In genomic region chr7:16618661-16619211, GRCm38 (mm10) we compare ENCODE assay signal across 8 mouse cellular contexts. TPM values are rescaled to one million over a fixed set of nuclear protein-coding genes. Genes with fewer than 3 reads are reported as not detected.
DNase-seq lines count a peak whose midpoint lies in the region; ATAC-seq and TF ChIP-seq lines count a peak whose summit lies in the region.

No protein-coding gene starts in this region.

- H3K27me3 ChIP-seq in E14TG2a.4 (ENCODE audit: insufficient read depth, low read length), result peaks cover 9% of the 10 kb centered on the region
- H3K27me3 ChIP-seq in forebrain, embryonic 11.5 days (ENCODE audit: control insufficient read depth, insufficient read depth, low read length), result peaks cover 4% of the 10 kb centered on the region; the same call in 1 of the 2 replicates

- peak overlapping the region; percentile 37 for H3K9ac ChIP-seq in forebrain, embryonic 11.5 days (ENCODE audit: low read length)

- intact Hi-C loops in heart, postnatal 10 days (cut with DNase I), result loop anchor here (1.0 to 5.0 kb wide), 4 partner anchors 128 to 241 kb away; no protein-coding TSS in a partner anchor

- peak overlapping the region; percentile 68 for H3K4me3 ChIP-seq in E14TG2a.4 (replicated peaks; ENCODE audit: low read length)
- no peak overlapping the region for H3K4me3 ChIP-seq in bone marrow, adult 2 months (replicated peaks; ENCODE audit: control insufficient read depth, low read depth, low read length)
- H3K4me3 ChIP-seq in forebrain, embryonic 11.5 days (ENCODE audit: low read depth, low read length), result peak overlapping the region; percentile 14; the same call in 1 of the 2 replicates

- 0 out of 2 replicates have a peak, but pooled peaks cover 4% of the 10 kb centered on the region for H3K9me3 ChIP-seq in E14TG2a.4 (ENCODE audit: low read length)
- no peaks in the 10 kb centered on the region for H3K9me3 ChIP-seq in forebrain, embryonic 11.5 days (ENCODE audit: control insufficient read depth, low read length)

- 1% methylated on average over 30 of the region's 30 CpGs for WGBS in bone marrow, adult 2 months
- 2% methylated on average over 30 of the region's 30 CpGs for WGBS in forebrain, embryonic 11.5 days

- H3K4me2 ChIP-seq in forebrain, embryonic 11.5 days (ENCODE audit: low read depth, low read length, severe bottlenecking), result peak overlapping the region; percentile 39

- no peak overlapping the region for H3K27ac ChIP-seq in bone marrow, adult 2 months (ENCODE audit: control insufficient read depth, insufficient read depth, low read depth, low read length, poor library complexity)
- no peak overlapping the region for H3K27ac ChIP-seq in forebrain, embryonic 11.5 days (ENCODE audit: low read depth, low read length)

- no peak for TF ChIP-seq POLR2A in bone marrow, adult 2 months (IDR thresholded peaks at IDR 0.05; ENCODE audit: borderline replicate concordance, control insufficient read depth, low read depth, low read length)

- peak; percentile 72 for DNase-seq in forebrain, embryonic 11.5 days (ENCODE audit: low spot score)
- peak; percentile 86 to 88 for DNase-seq in heart, postnatal 10 days
- peak; percentile 86 to 92 for DNase-seq in kidney, postnatal 4 days
- peak; percentile 87 for DNase-seq in lung, postnatal 14 days
- DNase-seq in right cerebral cortex, postnatal 10 days (ENCODE audit: low spot score in 2 of 2), result peak; percentile 72 to 78
- DNase-seq in urinary bladder, postnatal 25 days (ENCODE audit: low spot score), result peak; percentile 59

- no peaks in the 10 kb centered on the region for H3K36me3 ChIP-seq in E14TG2a.4 (ENCODE audit: insufficient read depth, low read length)
- no peaks in the 10 kb centered on the region for H3K36me3 ChIP-seq in forebrain, embryonic 11.5 days (ENCODE audit: control insufficient read depth, insufficient read depth, low read length)

- TF ChIP-seq CTCF in E14TG2a.4 (conservative IDR thresholded peaks at IDR 0.05; ENCODE audit: low read length), result peak; percentile 23; the same call in 1 of the 2 replicates
- peak; percentile 61 for TF ChIP-seq CTCF in bone marrow, adult 2 months (IDR thresholded peaks at IDR 0.05; ENCODE audit: control insufficient read depth, insufficient read depth, low read length)

- peaks cover 65% of the 10 kb centered on the region for H3K4me1 ChIP-seq in E14TG2a.4 (replicated peaks; ENCODE audit: low read depth, low read length)
- H3K4me1 ChIP-seq in bone marrow, adult 2 months (ENCODE audit: control insufficient read depth, insufficient read depth, low read length), result no peaks in the 10 kb centered on the region; the same call in 1 of the 2 replicates
- H3K4me1 ChIP-seq in forebrain, embryonic 11.5 days (replicated peaks; ENCODE audit: control insufficient read depth, insufficient read depth, low read length), result 0 out of 2 replicates have a peak, but pooled peaks cover 5% of the 10 kb centered on the region

- ATAC-seq in forebrain, embryonic 11.5 days (replicated peaks; ENCODE audit: low FRiP score), result no peak

RNA-seq across cellular contexts. Expression of gene Arhgap35, which starts 3.9 kb away (rescaled TPM):
- 2.6 and 3.0 TPM in 2 replicates for polyA plus RNA-seq in bone marrow, adult 2 months (2011; ENCODE audit: insufficient read depth, insufficient read length, low replicate concordance, missing spikeins)
- 39.9 and 45.2 TPM in 2 replicates for polyA plus RNA-seq in forebrain, embryonic 11.5 days (2014; fragmentation: Nextera tagmentation; extraction: Ambion mirVana)
- total RNA-seq in heart, postnatal 10 days (2021), result 10 to 100 TPM; 52.5 to 62.2 TPM

RNA-seq across cellular contexts. Expression of gene Ceacam15, which starts 56.8 kb away (rescaled TPM):
- polyA plus RNA-seq in bone marrow, adult 2 months (2011; ENCODE audit: insufficient read depth, insufficient read length, low replicate concordance, missing spikeins), result not detected in 2 replicates
- not detected in 2 replicates for polyA plus RNA-seq in forebrain, embryonic 11.5 days (2014; fragmentation: Nextera tagmentation; extraction: Ambion mirVana)
- total RNA-seq in heart, postnatal 10 days (2021), result under 1 TPM in 1 of 2 experiments, not detected in 1; 0.31 TPM

Comparison
In these comparisons a context has a peak if more than half of its experiments do, and no peak if none do; other contexts are left out.
1. RNA of gene Arhgap35, which starts 3.9 kb away (polyA plus RNA-seq): 39.9 to 45.2 TPM in forebrain, embryonic 11.5 days; 2.6 to 3.0 TPM in bone marrow, adult 2 months; every median in the first group is over 10 times any median in the second.
2. Peak in every context shown above with its lines, with median percentiles within 50 percentile points of each other: DNase-seq.